Mouse (Mus musculus) liver, adult (tissue): ENCODE data around the gene Dscam.

Source experiments
- GATA4 ChIP-seq: IDR thresholded peaks from 2 replicates; pipeline ENCODE4 v1.6.1; 2014; ENCODE audit warnings: mild to moderate bottlenecking, low read length; ENCODE audit not compliant: insufficient replicate concordance

The Dscam gene

DNA sequence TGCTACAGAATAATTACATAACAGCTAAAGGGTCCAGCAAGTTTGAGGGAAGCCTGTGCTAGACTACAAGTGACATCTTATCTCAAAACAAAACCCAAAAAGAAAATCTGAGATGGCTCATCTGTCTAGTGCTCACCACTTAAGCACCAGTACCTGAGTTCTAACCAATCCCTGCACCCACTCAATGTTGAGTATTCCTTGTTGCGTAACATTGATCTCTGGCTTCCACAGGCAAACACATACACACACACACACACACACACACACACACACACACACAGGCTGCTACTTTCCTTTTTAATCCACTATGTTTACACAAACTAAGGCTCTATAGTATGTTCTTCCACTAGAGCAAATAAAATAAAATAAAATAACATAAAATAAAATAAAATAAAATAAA lies 96.7 kb downstream of the Dscam start:
- TF ChIP-seq GATA4, result no peak

GRCm38 (mm10) chr16:97072624-97073023 lies 97.9 kb downstream of the Dscam start:
- no peak for TF ChIP-seq GATA4

GRCm38 (mm10) chr16:97066856-97067255 lies 103.7 kb downstream of the Dscam start:
- no peak for TF ChIP-seq GATA4

- TF ChIP-seq GATA4, result no peak
These were observed 108.3 kb downstream of the Dscam start for GRCm38 (mm10) chr16:97062207-97062606.

- TF ChIP-seq GATA4, result no peak
These were observed 109.2 kb downstream of the Dscam start for GRCm38 (mm10) chr16:97061390-97061789.

DNA sequence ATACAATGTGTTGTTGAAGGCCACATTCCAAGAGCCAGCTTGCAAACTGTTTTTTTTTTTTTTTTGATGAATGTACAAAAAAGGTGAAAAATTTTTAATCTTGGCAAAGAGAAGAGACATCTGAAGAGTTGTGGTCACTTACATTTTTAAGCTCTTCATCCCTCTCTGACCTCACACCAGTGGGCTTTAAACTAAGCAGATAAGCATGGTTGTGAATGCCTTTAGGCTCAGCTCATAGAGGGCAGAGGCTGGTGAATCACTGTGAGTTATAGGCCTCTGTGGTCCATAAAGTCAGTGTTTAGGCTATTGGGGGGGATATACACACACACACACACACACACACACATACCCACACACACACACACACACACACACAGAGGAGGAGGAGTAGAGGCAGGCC lies 109.8 kb downstream of the Dscam start:
- TF ChIP-seq GATA4, result no peak

DNA sequence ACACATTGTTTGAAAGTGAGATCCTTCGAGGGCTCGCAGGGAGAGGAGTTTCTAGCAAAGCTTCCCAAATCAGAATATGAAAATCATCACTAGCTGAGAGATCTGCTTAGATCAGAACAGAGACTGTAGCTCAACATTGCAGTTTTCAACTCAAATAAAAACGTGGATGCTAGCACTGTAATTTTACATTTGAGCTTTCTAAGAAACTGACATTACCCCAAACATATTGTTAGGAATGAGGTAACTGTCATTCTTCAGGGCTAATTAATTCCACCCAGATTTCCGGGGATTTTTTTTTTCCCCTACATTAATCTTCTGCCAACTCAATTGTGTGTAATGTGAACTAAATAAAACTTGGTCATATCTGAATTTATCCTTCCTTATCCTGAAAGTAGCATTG lies 110.3 kb downstream of the Dscam start:
- TF ChIP-seq GATA4, result no peak

- TF ChIP-seq GATA4, result no peak
These were observed 135.3 kb downstream of the Dscam start for GRCm38 (mm10) chr16:97035271-97035670.

- TF ChIP-seq GATA4, result no peak
These were observed 137.0 kb downstream of the Dscam start for GRCm38 (mm10) chr16:97033540-97034058.

DNA sequence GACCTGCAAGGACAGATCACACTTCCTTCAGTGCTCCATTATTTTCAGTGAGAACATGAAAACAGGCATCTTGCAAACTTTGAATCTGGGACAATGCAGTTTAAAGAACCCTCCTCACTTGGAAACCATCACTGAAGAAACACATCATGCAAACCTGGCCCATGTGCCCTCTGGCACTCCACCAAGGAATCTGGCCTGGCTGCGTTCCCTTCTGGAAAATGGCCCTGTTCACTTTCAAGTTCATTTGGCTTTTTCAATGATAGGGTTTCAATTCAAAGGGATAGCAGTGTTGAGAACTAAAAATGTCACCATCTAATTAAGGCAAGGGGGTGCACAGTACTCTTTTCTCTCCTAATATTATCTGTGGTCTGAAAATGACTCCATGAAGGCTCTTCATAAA lies 142.9 kb downstream of the Dscam start:
- TF ChIP-seq GATA4, result no peak

GRCm38 (mm10) chr16:97026803-97027202 lies 143.7 kb downstream of the Dscam start:
- TF ChIP-seq GATA4, result no peak

DNA sequence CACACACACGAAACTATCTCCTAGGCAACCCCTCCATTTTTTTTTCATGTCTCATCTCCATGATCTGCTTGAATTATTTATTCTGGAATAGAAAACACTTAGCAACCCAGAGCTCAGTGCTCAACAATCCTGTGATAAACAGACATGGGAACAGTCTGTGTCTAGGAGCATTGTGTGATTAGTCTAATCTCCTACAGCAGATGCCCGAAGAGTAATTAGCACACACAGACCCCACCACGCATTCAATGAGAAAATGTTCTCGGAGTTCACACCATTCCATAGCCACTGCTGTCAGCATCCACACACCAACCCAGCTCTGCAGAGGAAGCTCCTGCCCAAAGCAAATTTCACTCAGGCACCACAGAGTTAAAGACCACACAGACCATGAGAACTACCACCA lies 146.1 kb downstream of the Dscam start:
- no peak for TF ChIP-seq GATA4

DNA sequence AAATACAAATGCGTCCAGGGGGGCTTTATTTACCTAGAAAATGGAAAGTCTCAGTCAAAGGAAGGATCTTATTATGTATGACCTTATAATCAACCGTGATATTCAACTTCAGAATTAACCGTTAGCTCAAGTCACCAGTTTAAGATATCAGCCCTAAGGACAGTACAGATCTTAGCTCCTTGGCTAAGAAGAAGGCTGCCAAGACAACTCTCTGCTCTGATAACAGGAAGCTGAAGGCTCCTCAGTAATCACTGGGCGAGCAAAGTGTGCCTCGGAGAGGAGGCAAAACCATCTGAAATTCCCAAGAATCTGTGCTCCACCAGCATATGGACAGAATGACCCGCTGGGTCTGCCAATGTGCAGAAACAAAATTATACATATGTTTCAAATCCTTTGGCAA lies 149.1 kb downstream of the Dscam start:
- no peak for TF ChIP-seq GATA4

- no peak for TF ChIP-seq GATA4
These were observed 152.2 kb downstream of the Dscam start for GRCm38 (mm10) chr16:97018304-97018703.

GRCm38 (mm10) chr16:97017171-97017738 lies 153.3 kb downstream of the Dscam start:
- no peak for TF ChIP-seq GATA4

DNA sequence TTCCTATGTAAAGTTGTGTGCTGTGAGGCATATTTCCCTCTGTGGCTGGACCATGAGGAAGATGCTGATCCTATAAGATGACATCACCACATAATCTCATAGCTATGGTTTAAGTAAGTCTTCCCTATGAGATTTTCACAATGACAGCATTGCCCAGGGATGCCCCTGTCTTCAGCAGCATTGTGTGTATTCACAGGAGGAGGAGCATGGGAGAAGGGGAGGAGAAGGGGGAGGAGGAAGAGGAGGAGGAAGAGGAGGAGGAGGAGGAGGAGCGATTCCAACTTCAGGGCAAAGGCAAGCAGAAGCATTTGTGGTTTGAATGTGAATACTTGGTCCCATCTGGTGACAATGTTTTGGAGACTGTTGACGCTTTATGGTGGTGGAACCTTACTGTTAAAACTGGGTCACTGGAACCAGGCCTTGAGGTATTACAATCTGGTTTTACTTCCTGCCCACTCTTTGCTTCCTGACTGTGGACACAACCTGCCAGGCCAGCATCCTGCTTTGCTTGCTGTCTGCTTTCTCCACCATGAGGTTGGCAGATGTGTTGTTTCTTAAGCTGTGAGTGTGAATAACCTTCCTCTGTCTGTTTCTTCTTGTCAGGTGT lies 154.2 kb downstream of the Dscam start:
- TF ChIP-seq GATA4, result no peak

- no peak for TF ChIP-seq GATA4
These were observed 156.2 kb downstream of the Dscam start for GRCm38 (mm10) chr16:97014343-97014742.

DNA sequence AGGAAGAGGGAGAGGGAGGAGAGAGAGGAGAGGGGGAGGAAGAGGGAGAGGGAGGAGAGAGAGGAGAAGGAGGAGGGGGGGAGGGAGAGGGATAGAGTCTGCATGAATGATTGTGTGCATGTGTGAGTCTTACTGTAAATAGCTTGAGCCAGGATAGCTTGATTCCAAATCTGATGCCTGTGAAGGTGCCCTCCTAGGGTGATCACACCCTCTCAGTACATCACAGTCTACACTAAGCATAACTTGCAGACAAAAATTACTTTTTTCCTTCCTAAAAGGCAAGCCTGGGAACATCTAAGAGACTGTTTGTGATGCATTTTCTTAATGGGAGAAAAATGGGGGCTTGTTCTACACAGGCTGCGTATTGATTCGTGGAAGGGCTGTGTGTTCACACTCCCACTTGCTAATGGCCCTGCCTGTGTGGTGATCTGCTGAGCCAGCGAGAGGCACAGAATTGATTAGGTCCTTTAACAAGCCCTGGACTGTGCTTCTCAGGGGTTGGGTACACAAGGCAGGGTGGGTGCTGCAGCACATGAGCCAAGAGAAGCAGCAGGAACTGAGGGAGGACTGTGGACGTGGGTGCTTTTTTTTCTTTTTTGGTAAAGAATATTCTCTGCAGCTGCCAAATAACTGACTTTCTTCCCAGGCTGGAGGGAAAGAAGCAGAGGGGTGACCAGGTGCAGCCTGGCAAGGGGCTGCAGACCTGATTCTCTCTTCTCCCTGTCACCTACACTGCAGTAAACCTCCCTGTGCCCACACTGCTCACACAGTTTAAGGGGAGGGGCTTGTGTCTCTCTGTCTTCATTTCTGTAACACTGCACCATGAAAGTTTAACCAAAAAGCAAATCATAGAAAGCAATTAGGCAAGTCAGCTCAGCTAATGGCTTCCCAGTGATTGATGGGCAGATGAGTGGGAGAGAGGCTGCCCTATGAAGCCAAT lies 161.2 kb downstream of the Dscam start:
- no peak for TF ChIP-seq GATA4
